Mouse (Mus musculus): Measurements from ENCODE around the gene Mpp1. TPM values are rescaled to one million over a fixed set of nuclear protein-coding genes. Genes with fewer than 3 reads are reported as not detected.

The Mpp1 gene
- polyA plus RNA-seq, 1 experiment: 33.4 TPM

DNA sequence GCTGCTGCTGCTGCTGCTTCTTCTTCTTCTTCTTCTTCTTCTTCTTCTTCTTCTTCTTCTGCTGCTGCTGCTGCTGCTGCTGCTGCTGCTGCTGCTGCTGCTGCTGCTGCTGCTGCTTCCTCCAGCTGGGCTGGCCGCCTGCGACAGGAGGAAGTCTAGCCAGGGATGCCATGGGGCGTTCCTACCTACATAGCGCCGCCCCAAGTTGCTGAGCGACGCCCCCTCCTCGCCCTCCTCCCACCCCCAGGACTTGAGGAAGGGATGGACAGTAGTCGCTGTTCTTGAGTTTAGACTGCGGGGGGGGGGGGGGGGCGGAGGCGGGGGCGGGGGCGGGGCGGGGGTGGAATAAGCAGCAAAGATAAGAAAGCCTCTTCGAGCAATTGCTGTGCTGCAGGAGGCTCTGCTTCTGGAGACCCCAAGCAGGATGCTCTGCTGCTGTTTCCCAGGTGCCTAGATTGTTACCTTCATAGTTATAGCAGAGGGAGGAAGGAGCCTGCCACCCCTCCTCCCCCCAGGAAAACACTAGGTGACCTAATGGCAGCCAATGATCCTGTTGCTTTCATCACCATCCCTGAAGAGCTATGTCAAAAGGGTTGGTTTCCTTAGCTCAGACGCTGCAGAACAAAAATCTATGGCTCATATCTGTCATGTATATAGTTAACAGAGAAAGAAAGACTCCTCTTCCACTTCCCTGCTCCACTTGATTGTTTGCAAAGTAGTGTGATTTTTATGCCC, 45.9 kb downstream of the Mpp1 start, which contains the start of gene Gab3:
Gene Gab3, minus strand, starts transcription at position 685 of the 735 bp plus-strand sequence.
- DNase-seq (ENCODE audit: extremely low spot score in 1 of 2, low spot score in 1 of 2): peak in 1 of 2 experiments; percentile 38

- DNase-seq (ENCODE audit: extremely low spot score in 1 of 2, low spot score in 1 of 2): peak in 1 of 2 experiments; percentile 5
These were observed 46.6 kb downstream of the Mpp1 start for GRCm38 (mm10) chrX:75083982-75084773.

GRCm38 (mm10) chrX:75082351-75082750, 48.5 kb downstream of the Mpp1 start:
- no peak for DNase-seq (ENCODE audit: extremely low spot score in 1 of 2, low spot score in 1 of 2)

Other genes with a start within 250 kb of the Mpp1 start
- 1.3 and 1.6 TPM in 2 replicates for gene Gab3, start 45.6 kb downstream of the Mpp1 start, polyA plus RNA-seq (2012; rRNA removed)
- 32.9 and 35.9 TPM in 2 replicates for gene Dkc1, start 35.2 kb downstream of the Mpp1 start, polyA plus RNA-seq (2012; rRNA removed)
- gene Smim9, start 32.8 kb upstream of the Mpp1 start, polyA plus RNA-seq (2012; rRNA removed): not detected in 2 replicates